Mouse (Mus musculus): Measurements from ENCODE around the gene Plcd1. TPM values are rescaled to one million over a fixed set of nuclear protein-coding genes. Genes with fewer than 3 reads are reported as not detected.

Gene Plcd1
- total RNA-seq, 2 experiments from 2014 or later = not detected

DNA sequence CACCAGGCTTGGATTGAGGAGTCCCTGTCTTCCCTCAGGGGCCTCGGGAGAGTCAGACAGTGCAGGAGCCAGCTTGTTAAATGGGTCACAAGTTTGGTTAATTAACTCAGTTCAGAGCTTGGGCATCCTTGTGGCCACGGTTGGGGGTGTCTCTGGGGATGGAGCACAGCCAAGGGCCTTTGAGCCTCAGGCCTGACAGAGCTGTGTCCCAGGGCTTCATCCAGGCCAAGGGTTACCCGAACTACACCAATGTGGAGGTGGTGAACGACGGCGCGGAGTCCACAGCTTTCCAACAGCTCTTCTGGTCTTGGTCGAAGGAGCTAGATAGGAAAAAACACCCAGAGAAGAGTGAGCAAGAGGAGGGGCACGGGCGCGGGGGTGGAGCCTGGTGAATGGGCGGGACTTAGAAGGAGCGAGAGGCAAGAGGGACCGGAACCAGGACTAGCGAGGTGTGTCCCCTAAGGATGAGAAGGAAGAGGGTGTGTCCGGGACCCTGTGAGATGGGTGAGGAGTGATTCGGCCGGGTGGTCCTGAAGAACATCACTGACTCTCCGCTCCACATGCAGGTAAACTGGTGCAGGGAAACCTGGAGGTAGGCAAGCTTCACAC, 30.2 kb downstream of the Plcd1 start:
- ATAC-seq (replicated peaks; ENCODE audit: low FRiP score, poor library complexity, severe bottlenecking) = no peak

GRCm38 (mm10) chr9:119060701-119061100, 32.6 kb downstream of the Plcd1 start:
- no peak for ATAC-seq (replicated peaks; ENCODE audit: low FRiP score, poor library complexity, severe bottlenecking)

DNA sequence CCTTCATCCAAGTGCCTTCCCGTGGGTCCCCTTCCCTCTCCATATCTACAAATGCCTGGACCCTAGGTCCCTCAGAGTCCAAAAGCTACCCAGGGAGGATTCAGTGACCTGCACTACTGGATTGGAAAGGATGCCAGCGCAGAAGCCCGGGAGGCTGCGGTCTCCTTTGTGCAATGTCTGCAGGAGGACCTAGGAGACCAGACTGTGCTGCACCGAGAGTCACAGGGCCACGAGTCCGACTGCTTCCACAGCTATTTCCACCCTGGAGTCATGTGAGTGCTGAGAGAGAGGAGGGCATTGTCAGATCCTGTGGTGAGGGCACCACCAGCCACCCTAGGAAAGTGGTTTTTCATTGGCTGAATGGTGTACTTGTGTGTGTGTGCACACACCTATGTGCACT, 35.1 kb downstream of the Plcd1 start:
- no peak for ATAC-seq (replicated peaks; ENCODE audit: low FRiP score, poor library complexity, severe bottlenecking)

GRCm38 (mm10) chr9:119055336-119055735, 38.0 kb downstream of the Plcd1 start:
- no peak for ATAC-seq (replicated peaks; ENCODE audit: low FRiP score, poor library complexity, severe bottlenecking)

DNA sequence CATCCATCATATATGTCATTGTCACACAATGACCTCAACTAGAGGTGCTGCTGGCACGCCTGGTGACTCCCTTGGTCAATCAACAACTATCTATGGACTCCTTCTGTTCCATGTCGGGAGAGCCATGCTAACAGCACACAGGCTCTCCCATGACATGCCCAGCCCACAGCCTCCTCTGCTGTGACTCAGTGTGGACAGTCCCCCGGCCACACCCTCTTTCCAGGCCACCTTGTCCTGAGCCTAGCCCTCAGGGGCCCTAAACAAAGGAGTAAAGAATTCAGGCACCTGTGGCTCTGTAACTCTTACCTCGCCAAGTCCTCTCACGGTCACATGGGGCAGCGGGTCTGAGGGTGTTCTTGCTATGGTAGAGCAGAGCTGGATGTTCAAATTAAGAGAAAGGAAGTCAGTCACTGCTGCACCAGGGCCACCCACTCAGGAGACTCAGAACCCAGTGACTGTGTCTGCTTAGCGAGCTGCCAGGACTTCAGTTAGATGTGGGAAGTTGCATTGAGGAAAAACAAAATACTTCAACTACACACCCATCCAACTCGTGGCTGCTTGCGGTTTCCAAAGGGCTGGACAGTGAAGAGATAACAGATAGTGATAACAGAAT, 39.2 kb downstream of the Plcd1 start:
- ATAC-seq (replicated peaks; ENCODE audit: low FRiP score, poor library complexity, severe bottlenecking) = no peak

DNA sequence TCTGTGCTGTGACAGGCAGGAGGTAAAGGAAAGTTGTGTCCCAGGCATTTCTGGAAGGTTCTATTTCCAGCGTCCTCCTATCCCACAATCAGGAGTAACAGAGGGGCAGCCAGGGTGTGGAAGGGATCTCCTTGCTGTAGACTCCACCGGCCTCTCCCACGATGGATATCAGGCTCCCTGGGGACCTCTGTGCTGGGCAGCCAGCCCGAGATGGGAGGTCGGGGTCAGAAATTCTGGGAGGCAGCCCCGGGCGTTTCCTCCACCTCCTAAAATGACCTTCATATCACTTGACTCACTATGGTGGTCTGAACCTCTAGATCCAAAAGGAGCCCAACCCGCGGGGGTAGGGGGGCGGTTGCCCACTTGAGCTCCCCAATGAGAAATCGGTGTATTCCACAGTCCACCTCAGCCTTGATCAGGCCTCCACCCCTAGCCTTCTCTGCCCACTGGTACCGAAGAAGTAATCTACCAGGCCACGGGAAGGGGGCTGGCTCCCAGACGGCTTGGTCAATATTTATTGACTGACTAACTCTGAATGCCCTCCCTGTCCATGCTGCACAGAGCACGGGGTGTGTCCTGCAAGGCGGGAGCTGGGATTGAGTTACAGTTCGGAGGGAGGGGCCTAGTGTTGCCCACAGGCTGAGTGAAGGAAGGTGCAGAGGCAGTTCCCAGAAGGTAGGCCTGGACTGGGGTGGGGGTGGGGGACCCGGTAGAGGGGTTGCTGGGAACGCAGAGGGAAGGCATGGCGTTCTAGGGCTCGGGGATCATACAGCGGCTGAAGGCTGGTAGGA, 41.0 kb downstream of the Plcd1 start, which contains the start of gene Vill:
Gene Vill, plus strand, starts transcription at position 625 of the 791 bp plus-strand sequence.
- ATAC-seq (replicated peaks; ENCODE audit: low FRiP score, poor library complexity, severe bottlenecking) = no peak

DNA sequence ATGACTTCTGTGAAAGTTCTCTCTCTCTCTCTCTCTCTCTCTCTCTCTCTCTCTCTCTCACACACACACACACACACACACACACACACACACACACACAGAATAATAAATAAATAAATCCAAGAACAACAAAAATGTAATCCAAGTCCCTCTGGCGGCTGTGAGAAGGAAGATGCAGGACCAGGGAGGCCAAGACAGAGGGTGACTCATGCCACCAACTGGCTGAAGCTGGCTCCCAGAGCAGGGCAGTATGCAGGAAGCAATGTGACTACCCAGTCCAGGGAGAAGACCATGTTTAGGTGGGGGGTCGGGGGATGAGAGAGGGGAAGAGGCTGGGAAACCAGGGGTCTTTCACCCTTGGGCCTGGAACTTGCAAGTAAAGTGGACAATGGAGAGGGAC, 42.1 kb downstream of the Plcd1 start:
- ATAC-seq (replicated peaks; ENCODE audit: low FRiP score, poor library complexity, severe bottlenecking) = no peak

DNA sequence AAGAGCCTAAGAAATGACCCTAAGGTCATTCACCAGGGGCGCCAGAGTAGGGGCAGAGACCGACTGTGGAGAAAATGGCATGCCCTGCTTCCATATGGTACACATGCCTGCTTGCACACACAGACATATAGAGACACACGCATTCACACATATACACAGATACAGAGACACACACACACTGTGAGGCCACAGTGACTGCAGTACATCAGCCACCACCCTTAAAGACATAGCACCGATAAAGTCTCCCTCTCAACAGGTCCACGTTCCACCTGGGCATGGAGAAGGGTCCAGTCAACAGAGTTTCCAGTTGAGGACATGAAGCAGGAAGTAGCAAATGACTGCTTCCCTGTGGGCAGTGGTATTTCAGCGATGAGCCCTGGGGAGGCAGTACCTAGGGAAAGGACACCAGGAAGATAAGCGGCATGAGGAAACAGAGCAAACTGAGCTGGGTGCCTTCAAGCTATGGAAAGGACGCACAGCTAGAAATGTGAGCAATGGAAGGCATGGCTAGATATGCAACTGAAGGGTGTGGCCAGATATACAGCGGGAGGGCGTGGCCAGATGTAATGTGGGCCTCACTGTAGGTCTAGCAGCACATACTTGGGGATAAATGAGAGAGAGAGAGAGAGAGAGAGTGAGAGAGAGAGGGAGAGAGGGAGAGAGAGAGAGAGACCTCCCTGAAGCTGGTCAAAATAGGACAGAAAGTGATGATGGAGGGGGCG, 45.0 kb downstream of the Plcd1 start:
- ATAC-seq (replicated peaks; ENCODE audit: low FRiP score, poor library complexity, severe bottlenecking) = no peak

GRCm38 (mm10) chr9:119040101-119040775, 53.1 kb downstream of the Plcd1 start:
- ATAC-seq (replicated peaks; ENCODE audit: low FRiP score, poor library complexity, severe bottlenecking) = no peak

- no peak for ATAC-seq (replicated peaks; ENCODE audit: low FRiP score, poor library complexity, severe bottlenecking)
These were observed 54.7 kb downstream of the Plcd1 start for GRCm38 (mm10) chr9:119038574-119038973.

DNA sequence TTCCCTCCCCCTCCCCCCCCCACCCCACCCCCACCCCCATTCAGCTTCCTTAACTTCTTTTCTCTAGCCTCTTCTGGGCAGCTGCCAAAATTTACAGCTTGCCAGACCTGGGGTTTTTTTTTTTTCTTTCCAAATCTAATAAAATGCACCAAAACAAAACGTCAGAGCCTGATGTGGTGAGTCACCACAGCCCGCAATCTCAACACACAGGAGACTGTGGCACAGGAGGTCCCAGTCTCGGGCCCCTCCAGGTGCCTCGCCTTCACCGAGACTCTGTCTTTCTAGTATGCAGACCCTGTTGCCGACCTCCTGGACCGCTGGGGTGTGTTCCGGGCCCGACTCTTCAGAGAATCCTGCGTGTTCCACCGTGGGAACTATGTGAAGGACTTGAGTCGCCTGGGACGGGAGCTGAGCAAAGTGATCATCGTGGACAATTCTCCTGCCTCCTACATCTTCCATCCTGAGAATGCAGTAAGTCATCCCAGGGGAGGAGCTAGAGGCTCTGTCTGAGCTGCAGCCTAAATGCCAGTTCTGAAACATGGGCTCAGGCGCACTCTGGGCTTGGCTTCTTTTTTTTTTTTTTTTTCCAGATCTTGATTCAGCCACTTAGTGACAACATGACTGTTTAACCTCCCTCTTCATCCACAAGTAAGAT, 56.1 kb downstream of the Plcd1 start:
- ATAC-seq (replicated peaks; ENCODE audit: low FRiP score, poor library complexity, severe bottlenecking) = no peak

GRCm38 (mm10) chr9:119035836-119036235, 57.5 kb downstream of the Plcd1 start:
- no peak for ATAC-seq (replicated peaks; ENCODE audit: low FRiP score, poor library complexity, severe bottlenecking)

GRCm38 (mm10) chr9:119034676-119035665, 58.3 kb downstream of the Plcd1 start:
- no peak for ATAC-seq (replicated peaks; ENCODE audit: low FRiP score, poor library complexity, severe bottlenecking)

DNA sequence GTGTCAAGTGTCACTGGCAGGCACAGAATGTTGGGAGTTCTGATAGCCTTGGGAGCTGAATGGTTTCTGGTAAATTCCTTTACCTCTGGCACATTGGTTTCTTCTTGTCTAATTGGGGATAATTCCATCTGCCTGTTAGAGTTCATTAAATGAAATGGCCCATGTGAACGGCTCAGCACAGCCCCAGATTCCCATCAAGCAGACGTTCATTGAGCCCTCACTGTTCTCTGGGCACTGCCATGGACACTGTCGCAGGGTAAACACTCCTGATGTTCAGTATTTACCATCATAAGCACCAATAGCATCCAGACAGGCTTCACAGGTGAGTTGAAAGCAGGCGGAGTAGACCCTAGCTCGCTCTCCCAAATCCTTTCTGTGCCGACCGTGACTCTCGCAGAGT, 59.2 kb downstream of the Plcd1 start:
- ATAC-seq (replicated peaks; ENCODE audit: low FRiP score, poor library complexity, severe bottlenecking) = no peak

DNA sequence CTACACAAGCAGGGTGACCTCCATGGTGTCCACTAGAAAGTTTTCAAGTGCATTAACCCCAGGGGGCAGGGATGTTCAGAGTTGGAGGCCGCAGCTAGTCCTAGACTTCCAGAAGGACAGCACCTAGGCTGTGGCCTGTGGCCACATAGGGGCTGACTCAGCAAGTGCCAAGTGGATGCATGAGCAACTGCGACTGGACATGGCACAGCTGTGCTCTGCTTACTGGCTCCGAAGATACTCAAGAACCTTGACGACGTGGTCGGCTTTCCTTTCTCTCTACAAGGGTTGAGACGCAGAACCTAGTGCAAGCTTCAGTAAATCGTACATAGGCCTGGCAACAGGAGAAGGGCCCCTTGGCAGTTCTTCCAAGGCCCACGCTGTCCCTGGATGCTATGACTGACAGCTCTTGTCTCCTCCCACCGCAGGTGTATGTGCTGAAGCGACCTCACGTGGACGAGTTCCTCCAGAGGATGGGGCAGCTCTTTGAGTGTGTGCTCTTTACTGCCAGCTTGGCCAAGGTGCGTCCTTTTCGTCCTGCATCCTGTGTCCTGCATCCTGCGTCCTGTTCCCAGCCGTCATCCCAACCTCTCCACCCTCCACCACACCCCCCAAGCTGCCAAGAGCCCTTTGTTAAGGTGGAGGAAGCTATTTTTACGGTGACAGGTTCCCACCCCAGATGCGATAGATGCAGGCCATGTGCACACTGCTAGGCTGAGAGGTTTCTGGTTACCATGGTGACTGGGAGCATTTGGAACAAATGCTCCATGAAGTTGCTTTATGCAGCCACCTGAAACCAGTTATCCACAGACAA, 60.0 kb downstream of the Plcd1 start:
- ATAC-seq (replicated peaks; ENCODE audit: low FRiP score, poor library complexity, severe bottlenecking) = no peak

GRCm38 (mm10) chr9:119032538-119032937, 60.8 kb downstream of the Plcd1 start:
- ATAC-seq (replicated peaks; ENCODE audit: low FRiP score, poor library complexity, severe bottlenecking) = no peak

DNA sequence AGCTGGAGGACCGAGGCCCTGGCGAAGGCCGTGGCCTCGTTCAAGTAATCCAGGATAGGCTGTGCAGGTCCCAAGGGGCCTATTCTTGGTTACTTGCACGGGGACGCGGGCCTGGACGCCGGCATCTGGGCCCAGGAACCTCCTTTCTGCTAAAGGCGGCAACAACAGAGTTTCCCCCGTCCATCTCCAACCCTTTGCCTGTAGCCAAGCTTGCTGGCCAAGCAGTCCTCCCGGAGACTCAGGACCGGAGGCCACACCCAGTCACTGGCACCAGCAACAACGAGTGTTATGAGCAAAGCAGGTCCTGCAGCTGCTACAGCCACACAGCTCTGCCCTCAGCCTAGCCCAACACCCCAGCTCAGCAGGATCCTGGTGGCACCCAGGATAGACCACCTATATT, 61.5 kb downstream of the Plcd1 start:
- ATAC-seq (replicated peaks; ENCODE audit: low FRiP score, poor library complexity, severe bottlenecking) = no peak

Data from erythroblast, adult 5-6 weeks (primary cell).